Mouse (Mus musculus): Measurements from ENCODE around the gene Qrsl1.

DNA sequence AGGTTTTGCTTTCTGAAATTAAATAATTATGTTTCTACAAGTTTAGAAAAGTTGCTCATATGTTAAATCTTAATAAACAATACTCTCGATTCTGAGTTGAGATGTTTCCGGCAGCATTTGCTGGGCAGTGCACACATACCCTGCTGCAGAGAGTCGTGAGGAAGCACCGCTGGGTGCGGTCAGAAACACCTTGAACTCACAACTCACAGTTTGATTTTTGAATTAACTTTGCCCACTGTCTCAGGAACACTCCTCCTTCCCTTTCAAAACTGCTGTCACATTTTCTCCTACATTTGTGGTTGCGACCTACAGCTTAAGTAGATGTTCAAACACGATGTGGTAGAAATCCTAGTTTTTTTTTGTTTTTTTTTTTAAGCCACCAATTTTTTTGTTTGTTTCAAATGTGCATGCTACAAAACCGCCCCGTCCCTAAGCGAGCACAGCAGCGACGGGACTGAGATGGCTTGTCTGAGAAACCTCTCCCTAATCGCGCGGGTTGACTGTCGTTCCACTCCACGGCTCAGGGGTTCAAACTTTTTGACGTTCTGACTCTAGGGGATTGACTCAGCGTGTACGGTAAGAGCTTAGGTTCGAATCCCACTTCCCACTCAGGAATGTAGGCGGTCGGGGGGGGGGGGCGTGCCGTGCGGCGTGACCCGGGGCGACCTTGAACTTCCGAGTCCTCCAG is 518 bp downstream of the Qrsl1 start:
- TF ChIP-seq CTCF (IDR thresholded peaks at IDR 0.05; ENCODE audit: control insufficient read depth, insufficient read depth, insufficient replicate concordance, low read depth, low read length) (no peak), POLR2A (IDR thresholded peaks at IDR 0.05; ENCODE audit: control insufficient read depth, low read depth, low read length) (no peak)

Measured in testis, adult 2 months (tissue).